Mouse (Mus musculus) E14TG2a.4 (cell line): Measurements from ENCODE around the gene Ifi211.
"Not testable (repeated sequence)": the region's sequence is repeated elsewhere in the genome, so short reads cannot be mapped to it uniquely, and the experiment has no call there.

Experiments
- H3K27me3 ChIP-seq: 2 replicates; pipeline ENCODE4 v1.6.1; 2014; ENCODE audit warnings: low read length, control low read depth; ENCODE audit not compliant: insufficient read depth
- H3K36me3 ChIP-seq: 2 replicates; pipeline ENCODE4 v1.6.1; 2014; ENCODE audit warnings: low read length, control low read depth; ENCODE audit not compliant: insufficient read depth
- H3K4me1 ChIP-seq: replicated peaks from 2 replicates; pipeline ENCODE4 v1.6.1; 2014; ENCODE audit warnings: low read depth, low read length, control low read depth
- H3K4me3 ChIP-seq: replicated peaks from 2 replicates; pipeline ENCODE4 v1.5.1; 2014; ENCODE audit warnings: mild to moderate bottlenecking, low read length
- H3K9me3 ChIP-seq: 2 replicates; pipeline ENCODE4 v1.6.1; 2014; ENCODE audit warnings: low read length, control low read depth
- CTCF ChIP-seq: conservative IDR thresholded peaks from 2 replicates; pipeline ENCODE4 v1.5.1; 2014; ENCODE audit warnings: low read length
- NANOG ChIP-seq: IDR thresholded peaks from 2 replicates; pipeline ENCODE4 v1.6.1; 2014; ENCODE audit warnings: borderline replicate concordance, low read length, mixed read lengths
- POU5F1 ChIP-seq: IDR thresholded peaks from 2 replicates; pipeline ENCODE4 v1.6.1; 2014; ENCODE audit warnings: low read length, borderline replicate concordance

The Ifi211 gene

GRCm38 (mm10) chr1:173914559-173914958 lies 1.7 kb upstream of the Ifi211 start:
- no peaks in the 10 kb centered on the region for H3K9me3 ChIP-seq
- H3K4me1 ChIP-seq = no peaks in the 10 kb centered on the region
- H3K36me3 ChIP-seq = no peaks in the 10 kb centered on the region
- H3K27me3 ChIP-seq = no peaks in the 10 kb centered on the region
- no peak for TF ChIP-seq POU5F1
- no peak for TF ChIP-seq CTCF
- no peak for TF ChIP-seq NANOG
- H3K4me3 ChIP-seq = no peak overlapping the region

- not testable (repeated sequence) for H3K4me1 ChIP-seq, H3K9me3 ChIP-seq, H3K4me3 ChIP-seq, H3K36me3 ChIP-seq, H3K27me3 ChIP-seq
Observed at GRCm38 (mm10) chr1:173913256-173913791, 478 bp upstream of the Ifi211 start.

DNA sequence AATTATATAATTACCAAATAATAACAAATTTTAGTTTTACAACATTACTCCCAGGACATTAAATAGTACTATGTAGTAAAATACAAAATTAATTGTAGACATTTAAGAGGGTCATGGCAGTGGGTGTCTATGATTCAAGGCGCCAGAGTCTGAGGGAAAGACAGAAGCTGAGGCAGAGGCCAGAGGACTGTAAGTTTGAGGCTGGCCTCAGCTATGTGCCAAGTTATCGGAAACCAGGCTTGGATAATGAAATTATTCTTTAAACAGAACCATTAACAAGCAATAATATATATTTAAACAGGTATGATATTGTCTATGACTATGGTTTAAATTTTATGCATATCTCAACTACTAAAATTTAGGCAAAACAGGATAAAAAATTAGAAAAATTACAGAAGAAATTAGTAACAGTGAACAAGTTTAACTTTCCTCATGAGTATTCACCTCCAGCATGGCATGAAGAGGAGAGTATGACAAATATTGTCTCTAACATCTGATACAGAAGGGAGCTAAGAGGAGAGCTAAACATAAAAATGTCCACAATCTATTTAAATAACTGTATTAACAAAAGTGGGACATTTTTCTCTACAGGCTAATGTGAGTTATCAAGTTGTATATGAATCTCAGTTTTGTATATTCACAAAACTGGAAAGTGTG lies 910 bp downstream of the Ifi211 start:
- no peaks in the 10 kb centered on the region for H3K27me3 ChIP-seq
- H3K36me3 ChIP-seq = no peaks in the 10 kb centered on the region
- TF ChIP-seq NANOG (no peak), POU5F1 (no peak), CTCF (no peak)
- H3K4me1 ChIP-seq = no peaks in the 10 kb centered on the region
- H3K4me3 ChIP-seq = no peak overlapping the region
- no peaks in the 10 kb centered on the region for H3K9me3 ChIP-seq

- H3K4me3 ChIP-seq, H3K27me3 ChIP-seq, H3K36me3 ChIP-seq, H3K4me1 ChIP-seq, H3K9me3 ChIP-seq: not testable (repeated sequence)
Observed at GRCm38 (mm10) chr1:173908390-173908789, 4.5 kb downstream of the Ifi211 start.

DNA sequence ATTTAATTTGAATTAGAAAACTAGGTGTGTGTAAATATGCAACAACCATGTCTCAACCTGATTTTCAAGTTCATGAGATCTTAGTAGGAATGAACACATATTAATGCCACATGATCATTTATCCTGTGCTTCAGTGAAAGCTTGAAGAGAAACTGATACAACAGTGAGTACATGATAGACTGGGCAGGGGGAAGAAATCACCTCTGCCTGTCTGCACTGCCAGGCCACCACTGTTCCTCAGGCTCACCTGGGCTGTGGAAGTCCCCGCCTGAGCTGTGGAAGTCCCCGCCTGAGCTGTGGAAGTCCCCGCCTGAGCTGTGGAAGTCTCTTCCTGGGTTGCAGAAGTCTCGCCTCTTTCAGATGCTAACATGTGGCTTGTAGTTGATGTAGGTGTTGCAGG lies 7.0 kb downstream of the Ifi211 start:
- not testable (repeated sequence) for H3K9me3 ChIP-seq, H3K4me3 ChIP-seq, H3K36me3 ChIP-seq, H3K4me1 ChIP-seq, H3K27me3 ChIP-seq

- H3K4me3 ChIP-seq, H3K36me3 ChIP-seq, H3K27me3 ChIP-seq, H3K9me3 ChIP-seq, H3K4me1 ChIP-seq: not testable (repeated sequence)
Observed at GRCm38 (mm10) chr1:173889741-173890140, 23.1 kb downstream of the Ifi211 start.

- not testable (repeated sequence) for H3K4me1 ChIP-seq, H3K27me3 ChIP-seq, H3K36me3 ChIP-seq, H3K9me3 ChIP-seq, H3K4me3 ChIP-seq
Observed at GRCm38 (mm10) chr1:173887026-173887787, 25.6 kb downstream of the Ifi211 start.

GRCm38 (mm10) chr1:173880004-173880666 lies 32.7 kb downstream of the Ifi211 start:
- not testable (repeated sequence) for H3K4me1 ChIP-seq, H3K27me3 ChIP-seq, H3K36me3 ChIP-seq, H3K9me3 ChIP-seq, H3K4me3 ChIP-seq

DNA sequence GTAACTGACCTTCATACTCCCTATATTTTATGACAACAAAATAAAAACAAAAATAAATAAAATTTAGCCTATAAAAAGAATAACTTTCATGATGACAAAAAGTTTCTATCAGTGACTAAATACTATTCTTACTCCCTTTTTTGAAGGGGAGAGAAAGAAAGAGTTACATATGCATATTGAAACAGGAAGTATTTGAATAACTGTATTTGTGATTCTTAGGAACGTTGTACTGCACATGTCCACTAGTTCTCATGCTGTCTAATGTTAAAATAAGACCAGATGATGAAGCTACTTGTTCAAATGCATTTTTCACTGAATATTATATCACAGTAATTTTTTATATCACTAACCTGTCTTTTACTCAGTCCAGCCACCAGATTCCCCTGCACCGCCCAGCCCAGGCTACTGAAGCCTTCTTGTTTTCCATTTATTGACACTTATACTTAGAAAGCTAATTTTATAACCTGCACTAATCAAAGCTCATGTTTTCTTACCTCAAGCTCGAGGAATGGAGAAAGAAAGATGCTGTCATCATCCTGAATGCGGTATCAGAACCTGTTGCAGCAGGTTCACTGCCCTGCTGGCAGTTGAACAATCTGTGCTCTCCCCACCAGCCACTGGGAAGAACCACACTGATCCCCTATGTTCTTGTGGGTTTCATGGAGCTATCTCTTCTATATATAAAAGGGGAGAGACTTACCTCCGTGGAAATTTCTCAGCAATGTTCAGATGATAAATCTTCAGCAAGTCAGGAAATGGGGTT lies 33.4 kb downstream of the Ifi211 start:
- not testable (repeated sequence) for H3K4me1 ChIP-seq, H3K36me3 ChIP-seq, H3K9me3 ChIP-seq, H3K4me3 ChIP-seq, H3K27me3 ChIP-seq

- H3K4me3 ChIP-seq, H3K4me1 ChIP-seq, H3K36me3 ChIP-seq, H3K27me3 ChIP-seq, H3K9me3 ChIP-seq: not testable (repeated sequence)
Observed at GRCm38 (mm10) chr1:173878264-173878663, 34.6 kb downstream of the Ifi211 start.

- H3K27me3 ChIP-seq, H3K9me3 ChIP-seq, H3K4me1 ChIP-seq, H3K4me3 ChIP-seq, H3K36me3 ChIP-seq: not testable (repeated sequence)
Observed at GRCm38 (mm10) chr1:173877125-173877524, 35.7 kb downstream of the Ifi211 start.

- not testable (repeated sequence) for H3K4me3 ChIP-seq, H3K4me1 ChIP-seq, H3K27me3 ChIP-seq, H3K36me3 ChIP-seq
- peaks cover 32% of the 10 kb centered on the region for H3K9me3 ChIP-seq
Observed at GRCm38 (mm10) chr1:173868586-173868985, 44.3 kb downstream of the Ifi211 start.
